Mouse (Mus musculus) CD4-positive helper T cell, adult 2 months (primary cell): ENCODE measurements around the gene Dppa4.

Experiments used
- DNase-seq: peaks from one replicate; pipeline ENCODE4 v3.0.0-alpha.2; 2012; ENCODE audit warnings: low read depth, missing footprints, low spot score

Dppa4 gene

DNA sequence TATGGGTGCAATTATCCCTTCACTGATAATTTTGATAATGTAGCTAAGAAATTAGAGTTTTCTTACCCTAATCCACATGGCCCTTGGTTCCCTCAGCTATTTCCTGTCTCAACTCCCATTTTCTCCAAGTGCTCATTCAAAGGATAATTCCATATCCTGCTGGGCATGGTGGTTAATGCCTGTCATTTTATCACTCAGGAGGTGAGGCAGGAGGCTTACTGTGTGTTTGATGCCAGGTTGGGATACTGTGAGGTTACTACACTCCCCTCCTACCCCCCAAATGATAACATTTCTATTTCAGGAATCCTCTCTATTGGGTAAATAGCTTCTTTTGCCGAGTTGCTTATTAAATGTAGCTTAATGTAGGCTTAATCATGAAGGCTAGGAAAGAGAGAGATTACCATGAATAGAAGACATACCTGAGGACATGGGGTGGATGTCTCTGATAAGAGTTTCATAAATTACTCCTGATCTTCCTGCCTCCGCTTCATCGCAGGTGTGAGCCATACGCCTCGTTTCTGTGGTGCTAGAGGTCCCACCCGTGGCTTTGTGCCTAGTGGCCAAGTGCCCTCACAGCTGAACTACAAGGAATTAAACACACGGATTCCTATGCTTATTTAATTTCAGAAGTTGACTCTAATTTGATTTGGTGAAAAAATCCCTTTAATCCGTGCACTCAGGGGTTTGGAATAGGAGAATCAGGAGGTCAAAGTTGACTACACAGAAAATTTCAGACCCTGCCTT, 40.2 kb downstream of the Dppa4 start:
- no peak for DNase-seq

GRCm38 (mm10) chr16:48326903-48327302, 43.4 kb downstream of the Dppa4 start:
- DNase-seq = no peak

DNA sequence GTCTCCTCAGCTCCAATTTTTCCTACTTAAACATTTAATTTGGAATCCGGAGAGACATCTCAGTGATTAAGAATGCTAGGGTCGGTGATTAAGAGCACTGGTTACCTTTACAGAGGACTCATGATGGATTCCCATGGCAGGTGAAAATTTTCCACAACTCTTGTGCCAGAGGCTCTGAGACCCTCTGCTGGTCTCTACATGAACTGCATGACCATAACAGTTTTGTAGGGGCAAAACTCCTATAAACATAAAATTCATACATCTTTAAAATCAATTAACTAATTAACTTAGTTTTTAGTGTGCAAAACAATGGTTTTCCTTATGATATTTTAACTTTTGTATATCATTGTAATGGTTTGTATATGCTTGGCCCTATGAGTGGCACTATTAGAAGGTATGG, 44.9 kb downstream of the Dppa4 start:
- no peak for DNase-seq

GRCm38 (mm10) chr16:48331822-48332221, 48.3 kb downstream of the Dppa4 start:
- no peak for DNase-seq

- no peak for DNase-seq
These were observed 51.8 kb downstream of the Dppa4 start for GRCm38 (mm10) chr16:48335326-48335725.
